Mouse (Mus musculus) hindbrain, embryonic 14.5 days (tissue): ENCODE results near the gene Dis3l. TPM values are rescaled to one million over a fixed set of nuclear protein-coding genes. Genes with fewer than 3 reads are reported as not detected.

Source experiments
- ATAC-seq: fragments of 200-750 bp; cut with Nextera tagmentation; 2 replicates; pipeline ENCODE4 v1.8.0; 2017; ENCODE audit warnings: moderate number of reproducible peaks, mild to moderate bottlenecking, moderate TSS enrichment, moderate library complexity; ENCODE audit not compliant: low FRiP score
- DNase-seq: peaks from one replicate; pipeline ENCODE4 v3.0.0-alpha.2; 2015; ENCODE audit warnings: low spot score
- H3K27ac ChIP-seq: fragments of 300-500 bp; sonication (generic); 2 replicates; pipeline ENCODE4 v1.5.1; 2014; ENCODE audit warnings: mild to moderate bottlenecking, moderate library complexity
- H3K27me3 ChIP-seq: fragments of 300-500 bp; sonication (generic); 2 replicates; pipeline ENCODE4 v1.6.1; 2014; ENCODE audit warnings: mild to moderate bottlenecking, low read length, mixed read lengths; ENCODE audit not compliant: control insufficient read depth, insufficient read depth
- H3K36me3 ChIP-seq: fragments of 300-500 bp; sonication (generic); replicated peaks from 2 replicates; pipeline ENCODE4 v1.6.1; 2014; ENCODE audit not compliant: control insufficient read depth, insufficient read depth
- H3K4me1 ChIP-seq: fragments of 300-500 bp; sonication (generic); replicated peaks from 2 replicates; pipeline ENCODE4 v1.6.1; 2014; ENCODE audit warnings: antibody characterized with exemption, low read length, mixed read lengths; ENCODE audit not compliant: control insufficient read depth, insufficient read depth
- H3K4me2 ChIP-seq: fragments of 300-500 bp; sonication (generic); replicated peaks from 2 replicates; pipeline ENCODE4 v1.6.1; 2014; ENCODE audit warnings: mild to moderate bottlenecking, moderate library complexity
- H3K4me3 ChIP-seq: fragments of 300-500 bp; sonication (generic); replicated peaks from 2 replicates; pipeline ENCODE4 v1.5.1; 2014; ENCODE audit warnings: mild to moderate bottlenecking, low read length
- H3K9ac ChIP-seq: fragments of 300-500 bp; sonication (generic); 2 replicates; pipeline ENCODE4 v1.6.1; 2014
- H3K9me3 ChIP-seq: fragments of 300-500 bp; sonication (generic); 2 replicates; pipeline ENCODE4 v1.6.1; 2016; ENCODE audit warnings: low read length; ENCODE audit not compliant: control insufficient read depth
- WGBS: fragments of 180-500 bp; shearing (Covaris S2); extraction: QIAGEN DNeasy Blood & Tissue Kit; methylation state at CpG from one replicate; pipeline ENCODE4 v1.1.7; 2014; 5-methylcytosine and 5-hydroxymethylcytosine counted together
- polyA plus RNA-seq: library from polyadenylated mRNA; unstranded; fragments of >200 nt; fragmentation: Nextera tagmentation; extraction: Ambion mirVana; gene quantifications from 2 replicates; pipeline ENCODE4 v1.2.1, GENCODE M21; 2014

Gene Dis3l
- polyA plus RNA-seq, 1 experiment from 2014 or later: 21.1 TPM

- DNase-seq (no peak), ATAC-seq (no peak)
- Histone ChIP-seq H3K4me3 (no peak overlapping the region), H3K4me1 (no peaks in the 10 kb centered on the region), H3K36me3 (no peaks in the 10 kb centered on the region), H3K27ac (no peak overlapping the region), H3K9me3 (no peaks in the 10 kb centered on the region), H3K4me2 (no peak overlapping the region), H3K9ac (no peak overlapping the region), H3K27me3 (no peaks in the 10 kb centered on the region)
- WGBS: 86% methylated on average over 9 of the region's 9 CpGs
These were observed 20.3 kb upstream of the Dis3l start for GRCm38 (mm10) chr9:64361231-64361950.

- Histone ChIP-seq H3K4me1 (no peaks in the 10 kb centered on the region), H3K36me3 (no peaks in the 10 kb centered on the region), H3K9ac (no peak overlapping the region), H3K27me3 (no peaks in the 10 kb centered on the region), H3K9me3 (no peaks in the 10 kb centered on the region), H3K4me2 (no peak overlapping the region), H3K27ac (no peak overlapping the region), H3K4me3 (no peak overlapping the region)
- DNase-seq (no peak), ATAC-seq (no peak)
- 91% methylated on average over 7 of the region's 7 CpGs for WGBS
These were observed 14.5 kb upstream of the Dis3l start for GRCm38 (mm10) chr9:64355627-64356026.

- Histone ChIP-seq H3K36me3 (no peaks in the 10 kb centered on the region), H3K27me3 (no peaks in the 10 kb centered on the region), H3K27ac (no peak overlapping the region), H3K4me1 (no peaks in the 10 kb centered on the region), H3K4me2 (no peak overlapping the region), H3K4me3 (no peak overlapping the region), H3K9ac (no peak overlapping the region), H3K9me3 (no peaks in the 10 kb centered on the region)
- WGBS: 41% methylated on average over 3 of the region's 3 CpGs
- DNase-seq (no peak), ATAC-seq (no peak)
These were observed 10.1 kb upstream of the Dis3l start for GRCm38 (mm10) chr9:64351191-64351590.

GRCm38 (mm10) chr9:64349490-64349889 lies 8.4 kb upstream of the Dis3l start:
- H3K4me2 ChIP-seq: no peak overlapping the region
- H3K9me3 ChIP-seq: no peaks in the 10 kb centered on the region
- H3K4me3 ChIP-seq: no peak overlapping the region
- H3K9ac ChIP-seq: no peak overlapping the region
- WGBS: 66% methylated on average over 5 of the region's 5 CpGs
- H3K4me1 ChIP-seq: no peaks in the 10 kb centered on the region
- no peaks in the 10 kb centered on the region for H3K36me3 ChIP-seq
- no peaks in the 10 kb centered on the region for H3K27me3 ChIP-seq
- ATAC-seq (no peak), DNase-seq (no peak)
- H3K27ac ChIP-seq: no peak overlapping the region

GRCm38 (mm10) chr9:64347377-64347776 lies 6.3 kb upstream of the Dis3l start:
- no peak overlapping the region for H3K4me3 ChIP-seq
- DNase-seq: peak; percentile 80

GRCm38 (mm10) chr9:64345931-64346330 lies 4.8 kb upstream of the Dis3l start:
- Histone ChIP-seq H3K9ac (no peak overlapping the region), H3K36me3 (no peaks in the 10 kb centered on the region), H3K27me3 (no peaks in the 10 kb centered on the region), H3K4me2 (no peak overlapping the region), H3K27ac (no peak overlapping the region), H3K4me3 (no peak overlapping the region), H3K9me3 (no peaks in the 10 kb centered on the region), H3K4me1 (no peaks in the 10 kb centered on the region)
- DNase-seq (no peak), ATAC-seq (no peak)
- whole genome bisulfite sequencing: 68% methylated on average over 5 of the region's 5 CpGs

More at GRCm38 (mm10) chr9:64347377-64347776, 6.3 kb upstream of the Dis3l start:
- H3K4me1 ChIP-seq: no peaks in the 10 kb centered on the region
- no peaks in the 10 kb centered on the region for H3K9me3 ChIP-seq
- no peak for ATAC-seq
- no peaks in the 10 kb centered on the region for H3K27me3 ChIP-seq
- no peak overlapping the region for H3K9ac ChIP-seq
- no peak overlapping the region for H3K4me2 ChIP-seq
- no peaks in the 10 kb centered on the region for H3K36me3 ChIP-seq
- H3K27ac ChIP-seq: no peak overlapping the region
- WGBS: 0% methylated on average over 1 of the region's 1 CpGs

GRCm38 (mm10) chr9:64343656-64344055 lies 2.6 kb upstream of the Dis3l start:
- no peaks in the 10 kb centered on the region for H3K36me3 ChIP-seq
- H3K4me2 ChIP-seq: no peak overlapping the region
- H3K4me3 ChIP-seq: no peak overlapping the region
- DNase-seq (no peak), ATAC-seq (no peak)
- H3K27ac ChIP-seq: no peak overlapping the region
- H3K27me3 ChIP-seq: no peaks in the 10 kb centered on the region
- H3K9me3 ChIP-seq: no peaks in the 10 kb centered on the region
- no peak overlapping the region for H3K9ac ChIP-seq
- 98% methylated on average over 2 of the region's 2 CpGs for WGBS
- H3K4me1 ChIP-seq: peaks cover 10% of the 10 kb centered on the region; the same call in 1 of the 2 replicates

- Histone ChIP-seq H3K27me3 (no peaks in the 10 kb centered on the region), H3K4me2 (peak overlapping the region; percentile 77), H3K9me3 (no peaks in the 10 kb centered on the region), H3K9ac (peak overlapping the region; percentile 97), H3K36me3 (no peaks in the 10 kb centered on the region), H3K4me3 (peak overlapping the region; percentile 55; the same call in 1 of the 2 replicates), H3K27ac (peak overlapping the region; percentile 99), H3K4me1 (peaks cover 10% of the 10 kb centered on the region; the same call in 1 of the 2 replicates)
- 93% methylated on average over 8 of the region's 8 CpGs for WGBS
- ATAC-seq (no peak), DNase-seq (no peak)
These were observed 583 bp upstream of the Dis3l start for GRCm38 (mm10) chr9:64341671-64342070.

GRCm38 (mm10) chr9:64340351-64341253 lies 486 bp downstream of the Dis3l start:
- Histone ChIP-seq H3K9ac (peak overlapping the region; percentile 97), H3K36me3 (no peaks in the 10 kb centered on the region), H3K27ac (peak overlapping the region; percentile 99), H3K9me3 (no peaks in the 10 kb centered on the region), H3K4me3 (peak overlapping the region; percentile 55), H3K4me1 (peaks cover 10% of the 10 kb centered on the region; the same call in 1 of the 2 replicates), H3K4me2 (peak overlapping the region; percentile 77), H3K27me3 (no peaks in the 10 kb centered on the region)
- DNase-seq (peak; percentile 77), ATAC-seq (peak; percentile 89)
- WGBS: under 1% methylated on average over 80 of the region's 85 CpGs
